Mouse (Mus musculus): ENCODE data around the gene Gm28308.

DNA sequence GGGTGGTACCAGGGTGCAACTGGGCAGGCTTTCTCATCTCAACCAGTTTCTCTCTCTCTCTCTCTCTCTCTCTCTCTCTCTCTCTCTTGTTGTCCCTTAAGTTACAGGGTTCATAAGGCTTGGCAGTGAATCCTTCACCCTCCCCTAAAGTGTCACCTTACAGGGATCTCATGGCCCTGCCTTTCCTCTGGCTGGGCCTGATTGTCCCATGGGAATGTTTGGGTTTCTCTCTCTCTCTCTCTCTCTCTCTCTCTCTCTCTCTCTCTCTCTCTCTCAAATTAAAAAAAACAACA, 5.5 kb downstream of the Gm28308 start:
- TF ChIP-seq POLR2A (IDR thresholded peaks at IDR 0.05; ENCODE audit: borderline replicate concordance, insufficient read depth, low read length) (no peak), CTCF (IDR thresholded peaks at IDR 0.05; ENCODE audit: borderline replicate concordance, insufficient read depth, low read depth, low read length) (no peak)

All from cerebellum, adult 2 months (tissue).